Mouse (Mus musculus): ENCODE measurements around the gene Notch3. TPM values are rescaled to one million over a fixed set of nuclear protein-coding genes. Genes with fewer than 3 reads are reported as not detected.
A peak's percentile ranks its signal among the peaks of the same experiment; 100 is the strongest.
"Not testable (repeated sequence)": the region's sequence is repeated elsewhere in the genome, so short reads cannot be mapped to it uniquely, and the experiment has no call there.

Gene Notch3
- polyA plus RNA-seq, 1 experiment = 14.8 TPM

DNA sequence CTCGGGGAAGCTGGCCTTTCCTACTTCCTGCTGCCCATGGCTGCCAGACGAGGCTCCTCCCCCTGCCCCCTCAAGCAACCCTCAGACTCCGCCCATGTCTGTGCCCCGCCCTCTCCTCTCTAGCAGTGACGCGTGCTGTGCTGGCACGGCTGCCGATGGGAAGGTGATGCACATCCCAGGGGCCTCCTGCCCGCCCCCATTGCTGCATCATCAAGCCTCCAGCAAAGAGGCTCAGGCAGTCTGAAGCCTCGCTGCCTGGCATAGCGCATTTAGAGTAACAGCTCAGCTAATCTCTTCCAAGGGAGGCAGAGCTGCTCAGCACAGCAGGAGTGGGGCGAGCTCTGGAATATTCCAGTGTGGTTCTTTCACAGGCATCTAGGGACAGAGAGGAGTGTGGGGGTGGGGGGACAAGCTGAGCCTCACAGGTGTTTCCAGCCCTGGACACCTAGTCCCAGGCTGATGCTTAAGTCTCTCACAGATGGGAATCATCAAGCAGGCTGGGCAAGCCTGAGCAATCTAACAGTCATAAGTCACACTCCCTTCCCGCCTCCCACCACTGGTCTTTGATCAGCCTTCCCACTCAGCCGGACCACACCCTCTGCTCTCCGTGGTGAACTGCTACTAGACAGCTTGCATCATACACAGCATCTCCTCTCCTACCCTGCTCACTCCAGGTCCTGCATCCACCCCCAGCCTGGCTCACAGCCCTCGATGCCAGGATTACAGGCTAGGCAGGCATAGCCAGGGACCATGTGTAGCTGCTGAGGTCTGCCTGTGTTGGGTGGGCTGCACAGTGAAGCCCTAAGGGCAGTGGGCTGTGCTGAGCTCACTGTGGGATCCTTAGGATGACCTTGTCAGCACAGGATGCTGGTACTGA, 75.0 kb downstream of the Notch3 start:
- Histone ChIP-seq H3ac (ENCODE audit: control insufficient read depth, insufficient read length, low read depth) (peak overlapping the region; percentile 3), H3K4me3 (ENCODE audit: insufficient read depth, poor library complexity, severe bottlenecking) (peak overlapping the region; percentile 14)
- not testable (repeated sequence) for H3K36me3 ChIP-seq (ENCODE audit: control insufficient read depth, insufficient read depth); H3K79me2 ChIP-seq (ENCODE audit: control insufficient read depth, insufficient read depth); H3K27me3 ChIP-seq (ENCODE audit: control insufficient read depth, insufficient read depth, insufficient read length); H3K79me3 ChIP-seq (ENCODE audit: low read depth)
- peak; percentile 66 for TF ChIP-seq MAX (IDR thresholded peaks at IDR 0.05)

DNA sequence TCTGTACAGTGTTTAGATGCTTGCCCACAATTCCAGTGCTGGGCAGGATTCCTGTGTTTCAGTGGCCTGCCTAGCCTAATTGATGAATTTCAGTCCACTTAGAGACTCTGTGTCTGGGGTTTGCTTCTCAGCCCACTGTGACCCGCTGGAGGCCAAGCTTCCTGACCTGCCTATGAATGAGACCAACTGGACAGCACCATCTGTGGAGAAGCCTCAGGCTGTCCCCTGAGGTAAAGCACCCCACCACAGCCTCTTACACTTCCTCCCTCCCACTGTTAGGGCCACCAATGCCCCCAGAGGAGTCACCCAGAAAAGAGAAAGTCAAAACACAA, 75.7 kb downstream of the Notch3 start:
- no peaks in the 10 kb centered on the region for H3K27me3 ChIP-seq (ENCODE audit: control insufficient read depth, insufficient read depth, insufficient read length)
- peak overlapping the region; percentile 37 for H3ac ChIP-seq (ENCODE audit: control insufficient read depth, insufficient read length, low read depth)
- no peaks in the 10 kb centered on the region for H3K36me3 ChIP-seq (ENCODE audit: control insufficient read depth, insufficient read depth)
- TF ChIP-seq MYOD1 (IDR thresholded peaks at IDR 0.05; ENCODE audit: control insufficient read depth, insufficient read length, low read depth) = no peak
- no peak for TF ChIP-seq CTCF (IDR thresholded peaks at IDR 0.05; ENCODE audit: control insufficient read depth, insufficient read depth, insufficient read length)
- TF ChIP-seq MAX (IDR thresholded peaks at IDR 0.05) = no peak
- no peak for TF ChIP-seq CEBPB (IDR thresholded peaks at IDR 0.05; ENCODE audit: low read depth)
- TF ChIP-seq MYOG (IDR thresholded peaks at IDR 0.05; ENCODE audit: control insufficient read depth, extremely low read depth, insufficient read length) = no peak
- TF ChIP-seq FOSL1 (IDR thresholded peaks at IDR 0.05; ENCODE audit: insufficient read depth, low read length, poor library complexity, severe bottlenecking) = no peak
- TF ChIP-seq USF1 (IDR thresholded peaks at IDR 0.05; ENCODE audit: low read depth) = no peak
- H3K79me2 ChIP-seq (ENCODE audit: control insufficient read depth, insufficient read depth) = no peaks in the 10 kb centered on the region
- no peaks in the 10 kb centered on the region for H3K79me3 ChIP-seq (ENCODE audit: low read depth)
- H3K4me3 ChIP-seq (ENCODE audit: insufficient read depth, poor library complexity, severe bottlenecking) = peak overlapping the region; percentile 14

DNA sequence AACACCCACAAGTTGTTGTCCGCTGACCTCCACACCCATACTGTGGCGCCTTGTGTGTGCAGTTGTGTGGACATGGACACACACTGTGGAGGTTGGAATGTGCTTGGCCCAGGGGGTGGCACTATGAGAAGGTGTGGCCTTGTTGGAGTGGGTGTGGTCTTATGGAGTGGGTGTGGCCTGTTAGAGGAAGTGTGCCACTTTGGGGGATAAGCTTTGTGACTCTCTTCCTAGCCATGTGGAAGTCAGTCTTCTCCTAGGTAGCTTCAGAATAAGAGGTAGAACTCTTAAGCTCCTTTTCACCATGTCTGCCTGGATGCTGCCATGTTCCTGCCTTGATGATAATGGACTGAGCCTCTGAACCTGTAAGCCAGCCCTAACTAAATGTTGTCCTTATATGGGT, 79.6 kb downstream of the Notch3 start:
- Histone ChIP-seq H3K4me3 (ENCODE audit: insufficient read depth, poor library complexity, severe bottlenecking) (no peak overlapping the region), H3K79me2 (ENCODE audit: control insufficient read depth, insufficient read depth) (no peaks in the 10 kb centered on the region), H3K27me3 (ENCODE audit: control insufficient read depth, insufficient read depth, insufficient read length) (no peaks in the 10 kb centered on the region), H3K36me3 (ENCODE audit: control insufficient read depth, insufficient read depth) (no peaks in the 10 kb centered on the region), H3K79me3 (ENCODE audit: low read depth) (no peaks in the 10 kb centered on the region), H3ac (ENCODE audit: control insufficient read depth, insufficient read length, low read depth) (no peak overlapping the region)
- TF ChIP-seq CTCF (IDR thresholded peaks at IDR 0.05; ENCODE audit: control insufficient read depth, insufficient read depth, insufficient read length) = no peak
- TF ChIP-seq FOSL1 (IDR thresholded peaks at IDR 0.05; ENCODE audit: insufficient read depth, low read length, poor library complexity, severe bottlenecking) = no peak
- TF ChIP-seq CEBPB (IDR thresholded peaks at IDR 0.05; ENCODE audit: low read depth) = no peak
- no peak for TF ChIP-seq USF1 (IDR thresholded peaks at IDR 0.05; ENCODE audit: low read depth)

DNA sequence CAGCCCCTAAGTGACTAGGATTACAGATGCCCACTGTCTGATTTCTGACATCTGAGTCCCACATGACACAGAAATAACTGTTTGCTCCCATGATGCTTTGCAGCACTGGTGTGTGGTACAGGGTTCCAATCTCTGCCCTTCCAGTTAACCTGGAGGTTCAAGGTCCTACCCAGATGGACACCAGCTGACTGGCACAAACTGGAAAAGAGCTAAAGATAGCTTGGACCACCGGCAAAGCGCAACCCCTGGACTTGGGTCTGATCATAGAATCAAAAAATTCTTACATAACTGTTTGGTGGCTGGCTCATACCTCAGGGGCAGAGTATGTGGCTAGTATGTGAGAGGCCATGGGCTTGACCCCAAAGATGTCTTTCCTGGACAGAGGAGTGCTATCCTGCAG, 83.3 kb downstream of the Notch3 start:
- TF ChIP-seq MYOG (IDR thresholded peaks at IDR 0.05; ENCODE audit: control insufficient read depth, extremely low read depth, insufficient read length) (no peak), CEBPB (IDR thresholded peaks at IDR 0.05; ENCODE audit: low read depth) (no peak), FOSL1 (IDR thresholded peaks at IDR 0.05; ENCODE audit: insufficient read depth, low read length, poor library complexity, severe bottlenecking) (no peak), USF1 (IDR thresholded peaks at IDR 0.05; ENCODE audit: low read depth) (no peak), CTCF (IDR thresholded peaks at IDR 0.05; ENCODE audit: control insufficient read depth, insufficient read depth, insufficient read length) (no peak), MAX (IDR thresholded peaks at IDR 0.05) (no peak), MYOD1 (IDR thresholded peaks at IDR 0.05; ENCODE audit: control insufficient read depth, insufficient read length, low read depth) (no peak)
- no peaks in the 10 kb centered on the region for H3K27me3 ChIP-seq (ENCODE audit: control insufficient read depth, insufficient read depth, insufficient read length)

DNA sequence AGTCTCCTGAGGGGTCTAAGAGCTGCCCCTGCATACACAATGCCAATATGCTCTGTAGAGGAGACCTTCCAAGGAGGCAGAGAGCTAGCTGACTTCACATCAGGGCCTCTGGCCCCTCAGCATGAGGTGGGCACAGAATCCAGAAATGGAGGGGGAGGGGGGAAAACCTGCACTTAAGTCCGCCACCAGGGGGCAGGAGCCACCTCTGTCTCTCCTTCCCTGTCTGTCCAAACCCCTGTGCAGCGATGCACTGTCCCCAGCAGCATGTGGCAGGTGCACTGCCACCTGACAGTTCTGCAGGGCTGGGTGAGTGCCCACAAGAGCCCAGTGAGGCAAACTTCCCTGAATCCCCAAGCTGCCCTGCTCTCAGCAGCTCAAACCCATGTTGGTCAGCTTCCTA, 91.5 kb downstream of the Notch3 start:
- Histone ChIP-seq H3ac (ENCODE audit: control insufficient read depth, insufficient read length, low read depth) (no peak overlapping the region), H3K27me3 (ENCODE audit: control insufficient read depth, insufficient read depth, insufficient read length) (no peaks in the 10 kb centered on the region), H3K79me2 (ENCODE audit: control insufficient read depth, insufficient read depth) (no peaks in the 10 kb centered on the region), H3K4me3 (ENCODE audit: insufficient read depth, poor library complexity, severe bottlenecking) (no peak overlapping the region), H3K79me3 (ENCODE audit: low read depth) (no peaks in the 10 kb centered on the region), H3K36me3 (ENCODE audit: control insufficient read depth, insufficient read depth) (no peaks in the 10 kb centered on the region)
- TF ChIP-seq CTCF (IDR thresholded peaks at IDR 0.05; ENCODE audit: control insufficient read depth, insufficient read depth, insufficient read length) (peak; percentile 43), USF1 (IDR thresholded peaks at IDR 0.05; ENCODE audit: low read depth) (no peak), CEBPB (IDR thresholded peaks at IDR 0.05; ENCODE audit: low read depth) (no peak), MAX (IDR thresholded peaks at IDR 0.05) (no peak), FOSL1 (IDR thresholded peaks at IDR 0.05; ENCODE audit: insufficient read depth, low read length, poor library complexity, severe bottlenecking) (no peak), MYOG (IDR thresholded peaks at IDR 0.05; ENCODE audit: control insufficient read depth, extremely low read depth, insufficient read length) (no peak)

More for the DNA sequence above, 83.3 kb downstream of the Notch3 start:
- no peaks in the 10 kb centered on the region for H3K79me3 ChIP-seq (ENCODE audit: low read depth)
- no peaks in the 10 kb centered on the region for H3K36me3 ChIP-seq (ENCODE audit: control insufficient read depth, insufficient read depth)
- no peak overlapping the region for H3ac ChIP-seq (ENCODE audit: control insufficient read depth, insufficient read length, low read depth)
- H3K4me3 ChIP-seq (ENCODE audit: insufficient read depth, poor library complexity, severe bottlenecking) = no peak overlapping the region
- no peaks in the 10 kb centered on the region for H3K79me2 ChIP-seq (ENCODE audit: control insufficient read depth, insufficient read depth)

DNA sequence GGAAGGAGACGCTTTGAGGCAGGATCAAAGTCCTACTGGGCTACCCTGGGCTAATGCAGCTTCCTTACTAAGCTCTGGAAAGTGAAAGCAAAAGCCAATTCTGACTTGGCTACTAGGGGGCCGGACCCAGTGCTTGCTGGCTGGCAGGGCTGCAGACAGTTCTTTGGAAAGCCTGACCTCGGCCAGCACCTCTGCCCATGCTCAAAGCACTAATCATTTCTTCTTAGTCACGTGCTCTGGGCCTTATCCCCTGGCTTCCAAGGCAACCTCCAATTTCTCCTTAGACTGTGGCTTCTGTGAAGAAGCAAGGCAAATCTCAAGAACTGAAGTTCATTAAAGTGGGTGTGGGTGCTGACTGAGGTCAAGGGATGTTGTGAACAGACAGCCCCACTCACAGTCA, 92.0 kb downstream of the Notch3 start:
- Histone ChIP-seq H3K27me3 (ENCODE audit: control insufficient read depth, insufficient read depth, insufficient read length) (no peaks in the 10 kb centered on the region), H3K36me3 (ENCODE audit: control insufficient read depth, insufficient read depth) (no peaks in the 10 kb centered on the region), H3K79me2 (ENCODE audit: control insufficient read depth, insufficient read depth) (no peaks in the 10 kb centered on the region), H3K79me3 (ENCODE audit: low read depth) (no peaks in the 10 kb centered on the region), H3ac (ENCODE audit: control insufficient read depth, insufficient read length, low read depth) (no peak overlapping the region), H3K4me3 (ENCODE audit: insufficient read depth, poor library complexity, severe bottlenecking) (no peak overlapping the region)
- TF ChIP-seq MAX (IDR thresholded peaks at IDR 0.05) (no peak), FOSL1 (IDR thresholded peaks at IDR 0.05; ENCODE audit: insufficient read depth, low read length, poor library complexity, severe bottlenecking) (no peak), MYOG (IDR thresholded peaks at IDR 0.05; ENCODE audit: control insufficient read depth, extremely low read depth, insufficient read length) (no peak), USF1 (IDR thresholded peaks at IDR 0.05; ENCODE audit: low read depth) (no peak), MYOD1 (IDR thresholded peaks at IDR 0.05; ENCODE audit: control insufficient read depth, insufficient read length, low read depth) (no peak), CEBPB (IDR thresholded peaks at IDR 0.05; ENCODE audit: low read depth) (no peak), CTCF (IDR thresholded peaks at IDR 0.05; ENCODE audit: control insufficient read depth, insufficient read depth, insufficient read length) (no peak)

Measured in C2C12 (cell line).